Mouse (Mus musculus) liver, adult 2 months (tissue): ENCODE data around the gene B3galt1. TPM values are rescaled to one million over a fixed set of nuclear protein-coding genes. Genes with fewer than 3 reads are reported as not detected.
A peak's percentile ranks its signal among the peaks of the same experiment; 100 is the strongest.

Experiments
- DNase-seq: peaks from one replicate; pipeline ENCODE4 v3.0.0-alpha.2; 2011; ENCODE audit warnings: low read depth, low spot score; ENCODE audit errors: extremely low read depth
- H3K27ac ChIP-seq: fragments of 200-500 bp; replicated peaks from 2 replicates; pipeline ENCODE4 v1.5.1; 2012; ENCODE audit warnings: low read depth, mild to moderate bottlenecking, control low read depth, inconsistent platforms, low read length; ENCODE audit not compliant: insufficient read depth
- H3K27me3 ChIP-seq: fragments of 200-500 bp; 2 replicates; pipeline ENCODE4 v1.6.1; 2012; ENCODE audit warnings: mild to moderate bottlenecking, moderate library complexity, low read length, inconsistent platforms; ENCODE audit not compliant: control insufficient read depth, insufficient read depth
- H3K36me3 ChIP-seq: fragments of 200-500 bp; 2 replicates; pipeline ENCODE4 v1.6.1; 2012; ENCODE audit warnings: low read length, inconsistent platforms; ENCODE audit not compliant: control insufficient read depth, insufficient read depth
- H3K4me1 ChIP-seq: fragments of 200-500 bp; 2 replicates; pipeline ENCODE4 v1.6.1; 2011; ENCODE audit warnings: low read length; ENCODE audit not compliant: control insufficient read depth, insufficient read depth
- H3K4me3 ChIP-seq: fragments of 200-500 bp; 2 replicates; pipeline ENCODE4 v1.5.1; 2011; ENCODE audit warnings: low read depth, mild to moderate bottlenecking, control low read depth, low read length, moderate library complexity; ENCODE audit not compliant: insufficient read depth
- H3K79me2 ChIP-seq: fragments of 200-500 bp; 2 replicates; pipeline ENCODE4 v1.6.1; 2012; ENCODE audit warnings: inconsistent platforms, mild to moderate bottlenecking, low read length, moderate library complexity; ENCODE audit not compliant: control insufficient read depth, insufficient read depth
- H3K9ac ChIP-seq: fragments of 200-500 bp; 2 replicates; pipeline ENCODE4 v1.6.1; 2012; ENCODE audit warnings: low read depth, mild to moderate bottlenecking, control low read depth, inconsistent platforms, low read length
- CTCF ChIP-seq: fragments of 200-500 bp; IDR thresholded peaks from 2 replicates; pipeline ENCODE4 v1.5.1; 2011; ENCODE audit warnings: low read depth, low read length, control low read depth
- POLR2A ChIP-seq: fragments of 200-500 bp; IDR thresholded peaks from 2 replicates; pipeline ENCODE4 v1.6.1; 2011; ENCODE audit warnings: low read length, control low read depth; ENCODE audit not compliant: insufficient read depth; ENCODE audit errors: extremely low read depth
- WGBS: fragments of 180-500 bp; shearing (Covaris S2); methylation state at CpG from one replicate; pipeline ENCODE4 v1.1.7; 2018; 5-methylcytosine and 5-hydroxymethylcytosine counted together
- polyA plus RNA-seq: library from polyadenylated mRNA; depleted of rRNA; stranded (reverse); fragments of >200 nt; gene quantifications from 2 replicates; pipeline ENCODE4 v1.2.3, GENCODE M21; 2012; rRNA removed
- total RNA-seq: library from RNA; depleted of rRNA; stranded (reverse); fragments of >200 nt; gene quantifications from 2 replicates; pipeline ENCODE4 v1.2.3, GENCODE M21; 2014; rRNA removed

B3galt1 gene
- total and polyA plus RNA-seq, 2 experiments: 2.6 to 22.8 TPM

DNA sequence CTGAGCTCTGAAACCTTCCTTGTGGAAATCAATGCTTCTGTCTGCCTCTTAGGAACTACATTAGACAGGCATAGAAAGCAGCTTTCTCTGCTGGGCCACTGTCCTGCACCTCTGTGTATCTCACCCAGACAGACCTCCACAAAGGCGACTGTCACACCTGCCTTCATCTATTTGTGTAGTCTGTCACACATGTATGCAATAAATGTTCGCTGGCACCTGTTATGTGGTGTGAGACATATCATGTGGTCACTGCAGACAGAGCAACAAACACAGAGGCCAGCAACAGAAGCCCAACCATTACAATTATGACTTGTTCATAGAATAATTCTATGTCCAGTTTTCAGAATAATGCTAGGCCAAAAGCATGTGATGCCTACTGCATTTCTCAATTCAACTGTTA is 575.4 kb downstream of the B3galt1 start:
- Histone ChIP-seq H3K79me2 (no peaks in the 10 kb centered on the region), H3K4me1 (no peaks in the 10 kb centered on the region), H3K27me3 (no peaks in the 10 kb centered on the region), H3K27ac (no peak overlapping the region), H3K36me3 (no peaks in the 10 kb centered on the region), H3K9ac (no peak overlapping the region), H3K4me3 (no peak overlapping the region)
- no peak for DNase-seq
- TF ChIP-seq POLR2A (no peak), CTCF (no peak)
- 84% methylated on average over 2 of the region's 2 CpGs for WGBS

DNA sequence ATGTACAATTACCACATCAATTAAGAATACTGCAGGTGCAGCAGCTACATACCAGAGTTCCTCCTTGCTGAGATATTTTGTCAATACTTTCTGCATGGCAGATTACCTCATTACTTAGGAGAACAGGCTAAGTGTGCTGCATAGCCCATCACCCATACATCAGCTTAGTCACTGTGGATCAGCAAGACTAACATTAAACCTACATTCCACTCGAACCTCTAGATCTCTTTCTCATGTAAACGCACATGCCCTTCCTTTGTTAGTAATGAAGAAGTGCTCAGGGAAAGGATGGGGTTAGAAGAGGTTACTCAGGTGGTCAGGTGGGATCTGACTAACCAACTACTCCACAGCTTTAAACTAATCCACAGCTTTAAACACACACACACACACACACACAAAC is 577.6 kb downstream of the B3galt1 start:
- no peaks in the 10 kb centered on the region for H3K27me3 ChIP-seq
- no peak overlapping the region for H3K9ac ChIP-seq
- no peak overlapping the region for H3K4me3 ChIP-seq
- DNase-seq: no peak
- no peak overlapping the region for H3K27ac ChIP-seq
- no peaks in the 10 kb centered on the region for H3K4me1 ChIP-seq
- 80% methylated on average over 2 of the region's 2 CpGs for WGBS
- no peaks in the 10 kb centered on the region for H3K79me2 ChIP-seq
- H3K36me3 ChIP-seq: no peaks in the 10 kb centered on the region
- TF ChIP-seq POLR2A (no peak), CTCF (no peak)

GRCm38 (mm10) chr2:68159751-68160150 is 594.1 kb downstream of the B3galt1 start:
- Histone ChIP-seq H3K27ac (no peak overlapping the region), H3K4me1 (no peaks in the 10 kb centered on the region), H3K36me3 (no peaks in the 10 kb centered on the region), H3K4me3 (no peak overlapping the region), H3K79me2 (no peaks in the 10 kb centered on the region), H3K27me3 (no peaks in the 10 kb centered on the region), H3K9ac (no peak overlapping the region)
- TF ChIP-seq CTCF: no peak
- TF ChIP-seq POLR2A: no peak
- DNase-seq: no peak
- WGBS: 90% methylated on average over 5 of the region's 5 CpGs

DNA sequence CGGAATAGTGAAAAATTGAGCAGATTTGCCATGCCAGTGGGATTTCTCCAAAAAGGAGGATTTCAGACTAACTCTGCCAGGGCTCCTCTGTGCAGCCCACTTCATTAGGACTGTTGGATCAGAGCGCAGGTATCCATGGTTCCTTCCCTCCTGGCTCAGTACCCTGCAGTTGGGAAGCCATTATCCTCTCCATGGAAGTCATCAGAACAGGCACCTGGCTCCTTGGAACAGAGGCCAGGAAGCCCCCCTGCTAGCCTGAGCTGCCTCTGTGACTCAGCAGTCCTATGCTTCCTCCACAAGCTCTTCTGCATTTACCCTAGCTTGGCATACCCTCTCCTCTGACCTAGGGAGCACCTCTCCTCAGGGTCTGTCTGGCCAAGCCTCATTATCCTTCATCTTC is 594.9 kb downstream of the B3galt1 start:
- no peak overlapping the region for H3K27ac ChIP-seq
- WGBS: 90% methylated on average over 2 of the region's 2 CpGs
- H3K27me3 ChIP-seq: no peaks in the 10 kb centered on the region
- TF ChIP-seq POLR2A (no peak), CTCF (no peak)
- no peaks in the 10 kb centered on the region for H3K4me1 ChIP-seq
- no peak overlapping the region for H3K9ac ChIP-seq
- no peak overlapping the region for H3K4me3 ChIP-seq
- no peaks in the 10 kb centered on the region for H3K36me3 ChIP-seq
- DNase-seq: no peak
- H3K79me2 ChIP-seq: no peaks in the 10 kb centered on the region

GRCm38 (mm10) chr2:68162012-68162411 is 596.3 kb downstream of the B3galt1 start:
- Histone ChIP-seq H3K27ac (no peak overlapping the region), H3K79me2 (no peaks in the 10 kb centered on the region), H3K27me3 (no peaks in the 10 kb centered on the region), H3K4me3 (no peak overlapping the region), H3K36me3 (no peaks in the 10 kb centered on the region), H3K9ac (no peak overlapping the region), H3K4me1 (no peaks in the 10 kb centered on the region)
- WGBS: 93% methylated on average over 4 of the region's 4 CpGs
- DNase-seq: no peak
- TF ChIP-seq CTCF (no peak), POLR2A (no peak)

GRCm38 (mm10) chr2:68171306-68171705 is 605.6 kb downstream of the B3galt1 start:
- no peak overlapping the region for H3K9ac ChIP-seq
- peak; percentile 45 for DNase-seq
- no peaks in the 10 kb centered on the region for H3K27me3 ChIP-seq
- TF ChIP-seq CTCF (no peak), POLR2A (no peak)
- no peaks in the 10 kb centered on the region for H3K36me3 ChIP-seq
- H3K4me1 ChIP-seq: no peaks in the 10 kb centered on the region
- no peak overlapping the region for H3K4me3 ChIP-seq
- no peaks in the 10 kb centered on the region for H3K79me2 ChIP-seq
- no peak overlapping the region for H3K27ac ChIP-seq
- WGBS: 57% methylated on average over 10 of the region's 10 CpGs

Other genes with a start within 250 kb of the B3galt1 start
- not detected in 2 replicates for gene Gm21830, start 152.1 kb upstream of the B3galt1 start, total RNA-seq
- gene Gm21830, start 152.1 kb upstream of the B3galt1 start, polyA plus RNA-seq: not detected in 2 replicates
- gene Gm26727, start 132.7 kb upstream of the B3galt1 start, total RNA-seq: not detected in 2 replicates
- gene Gm26727, start 132.7 kb upstream of the B3galt1 start, polyA plus RNA-seq: not detected in 2 replicates
- 0.55 TPM in 1 of 2 replicates, not detected in the other for gene Xirp2, start 119.9 kb upstream of the B3galt1 start, total RNA-seq
- gene Xirp2, start 119.9 kb upstream of the B3galt1 start, polyA plus RNA-seq: not detected in 2 replicates